Mouse (Mus musculus) lung, embryonic 15.5 days (tissue): ENCODE measurements around the gene Cer1. TPM values are rescaled to one million over a fixed set of nuclear protein-coding genes. Genes with fewer than 3 reads are reported as not detected.

Experiments
- ATAC-seq: fragments of 200-750 bp; cut with Nextera tagmentation; 2 replicates; pipeline ENCODE4 v1.8.0; 2017; ENCODE audit warnings: moderate number of reproducible peaks, borderline replicate concordance; ENCODE audit not compliant: low FRiP score, low TSS enrichment; ENCODE audit errors: extremely low read depth
- H3K27ac ChIP-seq: fragments of 300-500 bp; sonication (generic); 2 replicates; pipeline ENCODE4 v1.5.1; 2015; ENCODE audit warnings: moderate library complexity, mild to moderate bottlenecking, inconsistent platforms
- H3K27me3 ChIP-seq: fragments of 300-500 bp; sonication (generic); 2 replicates; pipeline ENCODE4 v1.6.1; 2015; ENCODE audit warnings: inconsistent platforms
- H3K36me3 ChIP-seq: fragments of 300-500 bp; sonication (generic); 2 replicates; pipeline ENCODE4 v1.6.1; 2015; ENCODE audit warnings: inconsistent platforms
- H3K4me1 ChIP-seq: fragments of 300-500 bp; sonication (generic); 2 replicates; pipeline ENCODE4 v1.6.1; 2015; ENCODE audit warnings: inconsistent platforms
- H3K4me2 ChIP-seq: fragments of 300-500 bp; sonication (generic); 2 replicates; pipeline ENCODE4 v1.6.1; 2015; ENCODE audit warnings: inconsistent platforms, mild to moderate bottlenecking, moderate library complexity
- H3K4me3 ChIP-seq: fragments of 300-500 bp; sonication (generic); 2 replicates; pipeline ENCODE4 v1.5.1; 2015; ENCODE audit warnings: mild to moderate bottlenecking, inconsistent platforms
- H3K9ac ChIP-seq: fragments of 300-500 bp; sonication (generic); 2 replicates; pipeline ENCODE4 v1.6.1; 2015; ENCODE audit warnings: inconsistent platforms
- H3K9me3 ChIP-seq: fragments of 300-500 bp; sonication (generic); 2 replicates; pipeline ENCODE4 v1.6.1; 2016; ENCODE audit warnings: inconsistent platforms
- WGBS: fragments of 180-500 bp; shearing (Covaris S2); methylation state at CpG from one replicate; pipeline ENCODE4 v1.1.7; 2015; 5-methylcytosine and 5-hydroxymethylcytosine counted together
- polyA plus RNA-seq: library from polyadenylated mRNA; unstranded; fragments of >200 nt; fragmentation: Nextera tagmentation; extraction: Ambion mirVana; gene quantifications from 2 replicates; pipeline ENCODE4 v1.2.1, GENCODE M21; 2015

The Cer1 gene
- polyA plus RNA-seq, 1 experiment from 2014 or later: 1.3 TPM

DNA sequence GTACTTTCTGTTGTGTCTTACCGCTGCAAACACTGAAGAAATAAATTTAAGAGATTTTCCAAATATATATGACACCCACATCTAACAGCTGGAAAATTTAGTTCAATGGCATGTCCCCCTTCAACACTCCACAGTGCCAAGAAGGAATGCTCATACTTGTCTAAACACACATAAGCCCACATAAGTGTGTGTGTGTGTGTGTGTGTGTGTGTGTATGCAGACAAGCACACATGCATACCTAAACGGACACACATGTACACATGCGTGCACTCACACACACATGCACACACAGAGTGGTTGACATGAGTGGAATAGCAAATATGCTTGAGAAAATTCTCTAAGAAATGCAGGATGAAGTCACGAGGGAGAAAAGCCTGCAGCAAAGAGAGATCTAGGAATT is 12.4 kb downstream of the Cer1 start:
- H3K4me2 ChIP-seq: no peak overlapping the region
- H3K9me3 ChIP-seq: no peaks in the 10 kb centered on the region
- H3K27ac ChIP-seq: 0 out of 2 replicates have a peak overlapping the region, but pooled peaks have one; percentile 13
- H3K36me3 ChIP-seq: no peaks in the 10 kb centered on the region
- no peak overlapping the region for H3K9ac ChIP-seq
- no peak for ATAC-seq
- no peaks in the 10 kb centered on the region for H3K27me3 ChIP-seq
- H3K4me1 ChIP-seq: peaks cover 12% of the 10 kb centered on the region
- no peak overlapping the region for H3K4me3 ChIP-seq
- 42% methylated on average over 4 of the region's 4 CpGs for WGBS

- ATAC-seq: no peak
- WGBS: 18% methylated on average over 6 of the region's 6 CpGs
- Histone ChIP-seq H3K9me3 (no peaks in the 10 kb centered on the region), H3K4me1 (peaks cover 12% of the 10 kb centered on the region), H3K27ac (no peak overlapping the region), H3K36me3 (no peaks in the 10 kb centered on the region), H3K9ac (no peak overlapping the region), H3K27me3 (no peaks in the 10 kb centered on the region), H3K4me3 (no peak overlapping the region), H3K4me2 (no peak overlapping the region)
Observed at GRCm38 (mm10) chr4:82872121-82872520, 12.8 kb downstream of the Cer1 start.

DNA sequence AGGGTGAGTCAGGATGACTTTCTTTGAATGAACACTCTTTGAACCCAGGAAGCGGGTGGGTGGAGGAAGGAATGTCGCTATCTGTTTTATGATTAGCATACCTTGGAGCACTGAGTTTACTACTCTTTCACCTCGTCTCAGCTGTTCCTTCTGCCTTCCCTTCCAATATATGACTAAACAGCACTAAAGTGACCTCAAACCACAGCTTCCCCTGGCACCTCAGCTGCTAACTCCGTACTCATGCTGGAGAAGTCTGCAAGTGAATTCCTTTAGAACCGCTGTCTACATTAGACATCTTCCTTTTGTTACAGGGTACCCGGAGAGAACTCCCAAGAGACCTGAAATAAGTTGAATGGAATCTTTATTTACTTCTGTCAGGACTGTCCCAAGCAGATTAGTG is 14.0 kb downstream of the Cer1 start:
- H3K36me3 ChIP-seq: no peaks in the 10 kb centered on the region
- H3K4me2 ChIP-seq: no peak overlapping the region
- H3K9me3 ChIP-seq: no peaks in the 10 kb centered on the region
- WGBS: 64% methylated on average over 6 of the region's 6 CpGs
- no peak overlapping the region for H3K4me3 ChIP-seq
- no peak overlapping the region for H3K27ac ChIP-seq
- H3K27me3 ChIP-seq: no peaks in the 10 kb centered on the region
- no peak overlapping the region for H3K9ac ChIP-seq
- H3K4me1 ChIP-seq: peaks cover 12% of the 10 kb centered on the region
- no peak for ATAC-seq

DNA sequence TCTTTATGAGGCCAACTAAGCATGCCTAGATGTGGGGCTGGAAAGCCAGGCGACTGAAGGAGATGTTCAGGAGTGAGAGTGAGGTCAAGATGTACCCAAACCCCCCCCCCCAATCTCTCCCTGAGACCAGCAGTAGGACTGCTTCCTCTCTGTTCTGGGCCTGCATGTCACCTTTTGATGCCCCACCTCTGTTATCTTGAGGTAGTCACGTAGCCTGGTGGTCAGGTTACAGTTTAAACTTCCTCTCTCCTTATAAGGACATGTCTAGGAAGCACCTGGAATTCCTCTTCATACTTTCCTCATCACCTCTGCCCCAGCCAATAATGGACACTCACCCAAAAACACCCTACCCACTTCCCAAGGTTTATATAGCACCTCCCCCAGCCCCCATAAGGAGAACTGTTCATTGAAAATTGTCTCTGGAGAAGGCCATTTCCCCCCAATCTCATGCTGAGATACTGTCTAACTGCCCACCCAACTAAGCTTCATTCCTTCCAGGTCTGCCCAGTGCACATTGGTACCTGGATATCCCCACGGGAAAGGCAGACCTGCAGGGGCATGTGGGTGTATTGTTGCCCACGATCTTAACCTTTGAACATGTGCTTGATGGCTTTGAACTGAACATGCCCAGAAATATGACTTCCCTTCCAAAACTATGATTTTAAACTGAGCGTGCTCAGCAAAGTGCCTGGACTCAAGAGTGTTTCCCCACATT is 17.1 kb downstream of the Cer1 start:
- WGBS: 73% methylated on average over 5 of the region's 5 CpGs
- no peak overlapping the region for H3K27ac ChIP-seq
- no peak for ATAC-seq
- H3K4me2 ChIP-seq: no peak overlapping the region
- H3K9ac ChIP-seq: no peak overlapping the region
- H3K4me1 ChIP-seq: peaks cover 10% of the 10 kb centered on the region
- no peaks in the 10 kb centered on the region for H3K9me3 ChIP-seq
- H3K27me3 ChIP-seq: no peaks in the 10 kb centered on the region
- H3K36me3 ChIP-seq: no peaks in the 10 kb centered on the region
- no peak overlapping the region for H3K4me3 ChIP-seq

- ATAC-seq: no peak
- Histone ChIP-seq H3K9me3 (no peaks in the 10 kb centered on the region), H3K27me3 (no peaks in the 10 kb centered on the region), H3K4me2 (no peak overlapping the region), H3K27ac (no peak overlapping the region), H3K4me1 (peaks cover 2% of the 10 kb centered on the region; the same call in 1 of the 2 replicates), H3K36me3 (no peaks in the 10 kb centered on the region), H3K4me3 (no peak overlapping the region), H3K9ac (no peak overlapping the region)
- WGBS: 51% methylated on average over 4 of the region's 4 CpGs
Observed at GRCm38 (mm10) chr4:82867111-82867510, 17.8 kb downstream of the Cer1 start.

DNA sequence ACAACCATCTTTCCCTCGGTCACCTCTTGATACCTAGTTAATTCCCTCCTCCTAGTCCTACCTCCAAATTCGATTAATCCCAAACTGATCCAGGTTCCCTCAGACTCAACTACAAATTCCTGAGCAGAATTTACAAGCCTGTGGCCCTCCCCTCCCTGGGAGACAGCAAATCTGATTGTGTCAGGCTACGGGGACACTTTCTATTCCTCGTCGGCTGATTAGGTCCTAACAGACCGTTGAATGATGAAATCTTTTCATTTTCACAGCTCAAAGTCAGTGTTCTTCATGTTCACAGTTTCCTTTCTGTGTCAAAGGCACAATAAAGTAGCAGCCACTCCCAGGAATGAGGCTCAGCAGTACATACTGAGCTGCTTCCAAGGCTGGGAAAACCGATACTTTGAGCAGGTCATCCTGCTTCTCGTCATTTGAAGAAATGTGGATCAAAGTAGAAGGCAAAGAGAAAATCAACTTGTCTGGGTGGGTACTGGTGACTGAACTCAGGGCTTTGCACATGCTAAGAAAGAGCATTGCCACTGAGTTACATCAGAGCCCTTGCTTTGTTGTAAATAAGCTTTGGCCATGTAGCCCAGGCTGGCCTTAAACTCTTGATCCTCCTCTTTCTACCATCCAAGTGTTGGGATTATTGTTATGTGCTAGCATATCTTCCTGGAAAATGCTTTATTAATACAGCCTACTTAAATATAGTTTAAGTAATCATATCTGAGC is 19.8 kb downstream of the Cer1 start:
- no peak overlapping the region for H3K27ac ChIP-seq
- no peaks in the 10 kb centered on the region for H3K4me1 ChIP-seq
- H3K4me2 ChIP-seq: no peak overlapping the region
- H3K9ac ChIP-seq: no peak overlapping the region
- no peaks in the 10 kb centered on the region for H3K9me3 ChIP-seq
- H3K36me3 ChIP-seq: no peaks in the 10 kb centered on the region
- ATAC-seq: no peak
- no peaks in the 10 kb centered on the region for H3K27me3 ChIP-seq
- no peak overlapping the region for H3K4me3 ChIP-seq
- WGBS: 86% methylated on average over 8 of the region's 8 CpGs

DNA sequence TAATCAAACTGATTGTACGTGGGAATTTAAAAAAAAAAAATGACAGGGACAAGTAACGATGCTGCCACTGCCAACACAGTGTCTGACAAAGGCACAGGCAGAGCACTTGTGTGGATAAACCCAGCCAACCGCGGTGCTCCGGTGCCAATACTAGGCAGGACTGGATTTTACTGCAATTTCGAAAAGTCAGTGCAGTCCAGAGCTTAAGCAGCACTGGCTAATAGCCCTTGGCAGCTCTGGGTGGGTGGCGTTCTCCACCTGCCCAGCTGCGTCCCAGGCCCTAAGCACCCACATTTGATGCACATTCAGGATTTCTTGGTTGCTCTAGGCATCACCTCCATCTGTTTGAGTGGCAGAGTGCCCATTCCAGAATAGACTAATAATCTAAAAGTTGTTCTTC is 21.6 kb downstream of the Cer1 start:
- H3K9ac ChIP-seq: no peak overlapping the region
- H3K36me3 ChIP-seq: no peaks in the 10 kb centered on the region
- no peak overlapping the region for H3K4me3 ChIP-seq
- no peak overlapping the region for H3K4me2 ChIP-seq
- no peak overlapping the region for H3K27ac ChIP-seq
- no peaks in the 10 kb centered on the region for H3K9me3 ChIP-seq
- WGBS: 91% methylated on average over 8 of the region's 8 CpGs
- H3K4me1 ChIP-seq: peaks cover 10% of the 10 kb centered on the region
- no peak for ATAC-seq
- no peaks in the 10 kb centered on the region for H3K27me3 ChIP-seq

DNA sequence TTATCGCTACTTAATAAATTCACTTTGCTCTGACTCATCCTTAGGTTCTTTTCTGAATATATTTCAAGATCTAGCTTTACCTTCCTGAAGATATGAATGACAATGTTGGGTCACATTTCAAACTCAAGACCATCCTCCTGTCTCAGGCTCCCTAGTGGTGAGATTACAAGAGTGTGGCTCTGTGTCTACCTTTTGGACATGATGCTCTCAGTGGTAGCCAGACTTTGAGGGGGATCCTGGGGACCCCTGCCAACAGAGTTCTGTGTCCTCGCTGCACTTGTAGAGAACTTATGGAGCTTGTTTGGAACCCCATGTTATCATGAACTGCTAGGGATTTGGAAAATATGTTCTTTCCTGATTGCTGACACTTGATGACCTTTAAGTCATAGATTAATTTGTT is 23.5 kb downstream of the Cer1 start:
- H3K4me1 ChIP-seq: peaks cover 11% of the 10 kb centered on the region
- no peaks in the 10 kb centered on the region for H3K9me3 ChIP-seq
- no peaks in the 10 kb centered on the region for H3K27me3 ChIP-seq
- H3K4me3 ChIP-seq: no peak overlapping the region
- H3K36me3 ChIP-seq: no peaks in the 10 kb centered on the region
- H3K27ac ChIP-seq: no peak overlapping the region
- 96% methylated on average over 2 of the region's 2 CpGs for WGBS
- H3K4me2 ChIP-seq: no peak overlapping the region
- H3K9ac ChIP-seq: no peak overlapping the region
- ATAC-seq: no peak

DNA sequence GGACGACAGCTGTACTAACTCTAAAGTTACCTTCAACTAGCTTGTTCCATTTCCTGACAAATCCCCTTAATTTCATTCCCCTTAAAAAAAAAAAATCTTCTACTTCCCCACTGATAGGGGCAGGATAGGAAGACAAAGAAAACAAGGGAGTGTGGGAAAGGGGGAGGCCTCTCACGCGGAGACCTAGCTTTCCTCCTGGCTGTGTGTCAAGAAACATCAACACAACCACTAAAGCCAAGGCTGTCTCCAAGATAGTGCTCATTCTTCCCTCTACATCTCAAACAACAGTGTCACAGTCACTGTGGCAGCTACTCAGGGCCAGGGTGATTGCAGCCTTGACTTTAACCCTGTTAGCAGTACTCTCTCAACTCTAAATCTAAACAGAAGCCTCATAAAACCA is 24.4 kb downstream of the Cer1 start:
- H3K27ac ChIP-seq: no peak overlapping the region
- H3K36me3 ChIP-seq: no peaks in the 10 kb centered on the region
- no peak overlapping the region for H3K4me2 ChIP-seq
- no peak overlapping the region for H3K9ac ChIP-seq
- no peak overlapping the region for H3K4me3 ChIP-seq
- H3K27me3 ChIP-seq: no peaks in the 10 kb centered on the region
- peaks cover 11% of the 10 kb centered on the region for H3K4me1 ChIP-seq
- no peaks in the 10 kb centered on the region for H3K9me3 ChIP-seq
- ATAC-seq: no peak
- 34% methylated on average over 3 of the region's 3 CpGs for whole genome bisulfite sequencing

GRCm38 (mm10) chr4:82859131-82860125 is 25.5 kb downstream of the Cer1 start, which contains the start of gene Zdhhc21:
TSS of gene Zdhhc21 (minus strand) at chr4:82859958.
- WGBS: under 1% methylated on average over 67 of the region's 82 CpGs
- Histone ChIP-seq H3K36me3 (no peaks in the 10 kb centered on the region), H3K4me1 (peaks cover 11% of the 10 kb centered on the region), H3K4me2 (peak within 1 kb of the TSS; percentile 84), H3K9me3 (no peaks in the 10 kb centered on the region), H3K27ac (peak within 1 kb of the TSS; percentile 76), H3K9ac (peak within 1 kb of the TSS; percentile 78), H3K27me3 (no peaks in the 10 kb centered on the region), H3K4me3 (peak within 1 kb of the TSS; percentile 87)
- peak; percentile 91 for ATAC-seq

- H3K4me2 ChIP-seq: peak overlapping the region; percentile 84
- no peaks in the 10 kb centered on the region for H3K36me3 ChIP-seq
- H3K4me3 ChIP-seq: peak overlapping the region; percentile 87
- no peak for ATAC-seq
- no peaks in the 10 kb centered on the region for H3K9me3 ChIP-seq
- H3K4me1 ChIP-seq: peaks cover 11% of the 10 kb centered on the region
- H3K27me3 ChIP-seq: no peaks in the 10 kb centered on the region
- WGBS: 31% methylated on average over 4 of the region's 4 CpGs
- peak overlapping the region; percentile 78 for H3K9ac ChIP-seq
- H3K27ac ChIP-seq: no peak overlapping the region
Observed at GRCm38 (mm10) chr4:82858431-82859010, 26.4 kb downstream of the Cer1 start.
